Mouse (Mus musculus): ENCODE measurements at regions not wholly inside any gene's neighbourhood (a gene's known extent, or its start where the extent isn't known, plus 50 kb on each side); places are given as distances from the start of the nearest gene placed in this dataset.
"Not testable (repeated sequence)": the region's sequence is repeated elsewhere in the genome, so short reads cannot be mapped to it uniquely, and the experiment has no call there.

GRCm38 (mm10) chr1:30751138-30751907, 122.4 kb downstream of the Phf3 start:
- no peak for ATAC-seq (replicated peaks in 1 of 2; ENCODE audit: insufficient read depth in 1 of 2, low FRiP score in 2 of 2, low TSS enrichment in 1 of 2, low read depth in 1 of 2, poor library complexity in 2 of 2, severe bottlenecking in 2 of 2)

DNA sequence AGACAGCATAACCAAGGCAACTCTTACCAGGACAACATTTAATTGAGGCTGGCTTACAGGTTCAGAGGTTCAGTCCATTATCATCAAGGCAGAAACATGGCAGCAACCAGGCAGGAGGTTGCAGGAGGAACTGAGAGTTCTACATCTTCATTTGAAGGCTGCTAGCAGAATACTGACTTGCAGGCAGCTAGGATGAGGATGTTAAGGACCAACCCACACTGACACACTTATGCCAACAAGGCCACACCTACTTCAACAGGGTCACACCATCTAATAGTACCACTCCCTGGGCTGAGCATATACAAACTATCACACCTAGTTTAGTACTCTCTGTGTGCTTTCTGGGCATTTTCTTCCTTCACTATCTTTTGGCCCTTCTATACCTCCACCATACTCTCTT, 131.8 kb downstream of the Phf3 start:
- ATAC-seq (replicated peaks in 1 of 2; ENCODE audit: insufficient read depth in 1 of 2, low FRiP score in 2 of 2, low TSS enrichment in 1 of 2, low read depth in 1 of 2, poor library complexity in 2 of 2, severe bottlenecking in 2 of 2): no peak

DNA sequence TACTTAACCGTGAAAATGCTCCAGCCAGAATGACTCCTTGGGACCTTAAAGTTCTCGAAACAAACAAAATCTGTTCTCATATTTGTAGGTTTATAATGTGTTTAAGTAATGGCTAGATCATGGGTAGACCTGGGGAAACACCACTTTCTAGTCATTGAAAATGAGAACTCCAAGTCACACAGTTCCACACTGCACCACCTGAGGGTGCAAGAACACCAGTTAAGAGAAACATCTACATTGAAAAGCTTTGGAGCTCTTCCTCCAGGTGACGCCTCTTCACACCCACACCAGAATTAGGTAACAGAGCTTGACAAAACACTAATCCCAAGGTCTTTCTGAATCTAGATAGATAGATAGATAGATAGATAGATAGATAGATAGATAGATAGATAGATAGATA, 132.9 kb downstream of the Phf3 start:
- ATAC-seq (replicated peaks in 1 of 2; ENCODE audit: insufficient read depth in 1 of 2, low FRiP score in 2 of 2, low TSS enrichment in 1 of 2, low read depth in 1 of 2, poor library complexity in 2 of 2, severe bottlenecking in 2 of 2): peak; percentile 36 to 49; a peak in 2 of 4 replicates

DNA sequence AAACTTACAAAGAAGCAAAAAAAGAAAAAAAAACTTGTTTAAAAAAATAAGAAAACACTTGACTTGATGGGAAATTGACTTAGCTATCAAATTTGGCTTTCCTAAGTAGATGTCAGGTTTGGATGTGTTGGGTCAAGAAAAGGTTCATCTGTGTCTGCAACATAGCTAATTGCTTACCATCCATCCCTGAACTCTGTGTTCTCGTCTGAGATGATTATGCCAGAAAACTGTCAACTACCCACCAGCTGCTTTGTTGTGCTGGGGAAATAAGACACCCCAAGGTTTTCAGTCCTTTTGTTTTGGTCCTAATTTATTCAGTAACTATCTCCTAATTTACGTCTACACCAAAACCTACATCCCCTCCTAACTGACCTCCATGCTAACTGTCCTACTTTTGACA, 152.2 kb downstream of the Phf3 start:
- no peak for ATAC-seq (replicated peaks in 1 of 2; ENCODE audit: insufficient read depth in 1 of 2, low FRiP score in 2 of 2, low TSS enrichment in 1 of 2, low read depth in 1 of 2, poor library complexity in 2 of 2, severe bottlenecking in 2 of 2)

- ATAC-seq (replicated peaks in 1 of 2; ENCODE audit: insufficient read depth in 1 of 2, low FRiP score in 2 of 2, low TSS enrichment in 1 of 2, low read depth in 1 of 2, poor library complexity in 2 of 2, severe bottlenecking in 2 of 2): no peak
These were observed 152.9 kb downstream of the Phf3 start for GRCm38 (mm10) chr1:30720829-30721228.

DNA sequence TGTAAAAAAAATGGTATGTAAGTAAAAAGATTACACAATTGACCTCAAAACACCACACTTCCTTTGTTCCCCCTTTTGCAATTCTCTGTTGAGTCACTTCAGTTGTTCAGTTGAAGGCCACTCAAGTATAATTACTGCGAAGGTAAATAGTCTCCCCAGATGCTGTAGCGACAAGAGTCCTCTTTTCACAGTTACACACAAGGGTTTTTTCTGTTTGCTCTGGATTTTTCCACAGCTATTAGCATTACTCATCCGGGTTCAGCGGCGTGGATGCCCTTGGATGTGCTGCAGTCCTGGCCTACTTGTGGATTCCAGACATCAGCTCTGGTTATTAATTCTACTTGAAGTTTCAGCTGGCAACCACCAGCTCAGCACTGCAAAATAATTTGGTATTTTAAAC, 155.1 kb downstream of the Phf3 start:
- no peak; a peak in 2 of 4 replicates for ATAC-seq (replicated peaks in 1 of 2; ENCODE audit: insufficient read depth in 1 of 2, low FRiP score in 2 of 2, low TSS enrichment in 1 of 2, low read depth in 1 of 2, poor library complexity in 2 of 2, severe bottlenecking in 2 of 2)

DNA sequence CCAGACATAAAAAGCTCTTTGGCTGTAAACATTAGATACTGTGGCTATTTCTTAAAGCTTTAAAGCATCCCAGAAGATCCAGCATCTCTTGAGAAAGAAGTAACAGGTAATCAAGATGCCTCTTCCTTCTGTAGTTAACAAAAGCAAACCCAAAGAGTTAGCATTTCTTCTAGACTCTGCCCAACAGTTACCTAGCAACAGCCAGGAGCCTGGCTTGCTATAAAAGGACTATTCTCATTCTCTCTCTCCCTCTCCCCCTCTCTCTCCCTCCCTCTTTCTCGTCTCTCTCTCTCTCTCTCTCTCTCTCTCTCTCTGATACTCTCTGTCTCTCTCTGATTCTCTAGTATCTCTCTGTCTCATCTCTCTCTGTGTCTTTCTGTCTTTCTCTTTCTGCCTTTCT, 157.4 kb downstream of the Phf3 start:
- no peak for ATAC-seq (replicated peaks in 1 of 2; ENCODE audit: insufficient read depth in 1 of 2, low FRiP score in 2 of 2, low TSS enrichment in 1 of 2, low read depth in 1 of 2, poor library complexity in 2 of 2, severe bottlenecking in 2 of 2)

GRCm38 (mm10) chr1:30701116-30701515, 172.6 kb downstream of the Phf3 start:
- no peak for ATAC-seq (replicated peaks in 1 of 2; ENCODE audit: insufficient read depth in 1 of 2, low FRiP score in 2 of 2, low TSS enrichment in 1 of 2, low read depth in 1 of 2, poor library complexity in 2 of 2, severe bottlenecking in 2 of 2)

- peak; percentile 62; a peak in 3 of 4 replicates for ATAC-seq (replicated peaks in 1 of 2; ENCODE audit: insufficient read depth in 1 of 2, low FRiP score in 2 of 2, low TSS enrichment in 1 of 2, low read depth in 1 of 2, poor library complexity in 2 of 2, severe bottlenecking in 2 of 2)
These were observed 173.2 kb downstream of the Phf3 start for GRCm38 (mm10) chr1:30700399-30701081.

DNA sequence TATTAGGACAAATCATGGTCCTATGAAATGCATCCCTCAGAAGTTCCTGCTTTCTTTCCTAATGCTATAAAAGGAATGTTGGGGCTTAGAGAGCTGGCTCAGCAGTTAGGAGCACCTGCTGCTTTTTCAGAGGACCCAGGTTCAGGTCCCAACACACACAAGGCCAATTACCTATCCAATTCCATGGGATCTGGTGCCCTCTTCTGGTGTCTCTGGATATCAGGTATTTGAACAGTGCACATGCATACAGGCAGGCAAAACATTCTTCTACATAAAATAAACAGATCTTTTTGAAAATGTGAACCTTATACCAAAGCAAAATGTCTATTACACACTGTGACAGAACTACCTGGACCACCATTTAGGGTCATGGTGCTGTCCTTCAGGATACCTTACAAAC, 177.4 kb downstream of the Phf3 start:
- no peak for ATAC-seq (replicated peaks in 1 of 2; ENCODE audit: insufficient read depth in 1 of 2, low FRiP score in 2 of 2, low TSS enrichment in 1 of 2, low read depth in 1 of 2, poor library complexity in 2 of 2, severe bottlenecking in 2 of 2)

DNA sequence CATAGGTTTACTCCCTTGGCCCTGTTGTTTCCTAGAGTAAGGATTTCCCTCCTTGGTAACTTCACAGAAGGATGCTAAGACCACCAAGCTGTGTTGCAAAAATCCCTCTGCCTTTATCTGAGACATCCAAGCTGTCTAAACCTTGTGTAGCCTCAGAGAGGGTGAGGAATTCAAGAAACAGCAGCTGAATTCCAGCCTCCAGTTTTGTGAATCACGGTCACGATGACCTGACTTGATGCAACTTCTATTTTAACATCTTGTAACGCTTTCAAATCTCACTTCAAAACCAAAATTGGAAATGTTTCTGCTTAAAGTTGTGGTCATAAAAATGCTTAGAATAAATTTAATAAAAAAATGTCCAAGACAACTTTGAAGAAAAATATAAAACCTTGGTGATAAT, 188.4 kb downstream of the Phf3 start:
- no peak for ATAC-seq (replicated peaks in 1 of 2; ENCODE audit: insufficient read depth in 1 of 2, low FRiP score in 2 of 2, low TSS enrichment in 1 of 2, low read depth in 1 of 2, poor library complexity in 2 of 2, severe bottlenecking in 2 of 2)

GRCm38 (mm10) chr1:30683889-30684288, 189.8 kb downstream of the Phf3 start:
- no peak for ATAC-seq (replicated peaks in 1 of 2; ENCODE audit: insufficient read depth in 1 of 2, low FRiP score in 2 of 2, low TSS enrichment in 1 of 2, low read depth in 1 of 2, poor library complexity in 2 of 2, severe bottlenecking in 2 of 2)

DNA sequence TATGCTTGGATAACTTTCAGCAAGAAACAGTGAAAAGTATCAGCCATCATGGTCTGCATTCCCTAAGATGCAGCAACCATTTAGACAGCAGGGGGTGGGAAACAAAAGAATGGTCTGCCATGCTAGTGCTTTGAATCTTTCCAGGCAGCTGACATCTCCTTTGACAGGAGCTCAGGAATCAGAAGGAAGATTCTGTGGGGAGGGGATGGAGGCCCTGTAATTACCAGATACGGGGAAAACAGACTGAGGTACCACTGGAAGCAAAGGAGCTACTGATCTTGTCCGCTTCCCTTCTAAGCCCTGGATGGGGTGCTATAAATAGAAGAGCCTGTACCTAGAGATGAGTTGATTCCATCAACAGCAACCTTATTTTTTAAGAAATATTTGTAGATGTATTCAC, 233.9 kb downstream of the Phf3 start:
- ATAC-seq (replicated peaks in 1 of 2; ENCODE audit: insufficient read depth in 1 of 2, low FRiP score in 2 of 2, low TSS enrichment in 1 of 2, low read depth in 1 of 2, poor library complexity in 2 of 2, severe bottlenecking in 2 of 2): no peak

GRCm38 (mm10) chr1:30632760-30633159, 241.0 kb downstream of the Phf3 start:
- ATAC-seq (replicated peaks in 1 of 2; ENCODE audit: insufficient read depth in 1 of 2, low FRiP score in 2 of 2, low TSS enrichment in 1 of 2, low read depth in 1 of 2, poor library complexity in 2 of 2, severe bottlenecking in 2 of 2): no peak

- not testable (repeated sequence) for ATAC-seq (replicated peaks in 1 of 2; ENCODE audit: insufficient read depth in 1 of 2, low FRiP score in 2 of 2, low TSS enrichment in 1 of 2, low read depth in 1 of 2, poor library complexity in 2 of 2, severe bottlenecking in 2 of 2)
These were observed 245.9 kb downstream of the Phf3 start for GRCm38 (mm10) chr1:30627796-30628195.

DNA sequence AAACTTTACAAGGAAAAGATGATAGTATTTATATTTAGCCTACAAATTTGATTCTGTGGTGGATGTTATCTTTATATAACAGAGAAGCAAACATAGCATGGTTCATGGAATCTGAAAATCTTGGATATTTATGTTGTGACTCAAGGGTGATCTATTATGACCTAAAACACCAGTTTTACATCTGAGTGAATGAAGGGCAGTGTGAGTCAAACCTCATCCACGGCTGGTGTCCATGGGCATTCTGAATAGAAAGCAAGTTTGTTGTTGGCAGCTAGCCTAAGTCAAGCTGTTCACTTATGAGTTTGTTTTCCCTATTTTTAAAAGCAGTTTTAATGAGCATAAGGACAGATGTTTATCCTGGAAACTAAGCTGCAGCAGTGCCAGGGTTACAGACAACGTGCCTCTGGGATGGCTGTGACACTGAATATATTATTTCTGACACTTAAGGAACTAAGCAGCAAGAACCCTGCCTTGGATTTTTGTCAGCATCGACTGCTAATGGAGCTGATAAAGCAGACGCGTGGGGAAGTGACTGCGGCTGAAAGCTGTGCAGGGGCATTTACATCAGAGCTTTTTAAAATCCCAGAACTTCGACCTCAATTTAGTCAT, 278.5 kb downstream of the Phf3 start:
- no peak for ATAC-seq (replicated peaks in 1 of 2; ENCODE audit: insufficient read depth in 1 of 2, low FRiP score in 2 of 2, low TSS enrichment in 1 of 2, low read depth in 1 of 2, poor library complexity in 2 of 2, severe bottlenecking in 2 of 2)

GRCm38 (mm10) chr1:30594036-30594435, 279.7 kb downstream of the Phf3 start:
- no peak for ATAC-seq (replicated peaks in 1 of 2; ENCODE audit: insufficient read depth in 1 of 2, low FRiP score in 2 of 2, low TSS enrichment in 1 of 2, low read depth in 1 of 2, poor library complexity in 2 of 2, severe bottlenecking in 2 of 2)

- no peak for ATAC-seq (replicated peaks in 1 of 2; ENCODE audit: insufficient read depth in 1 of 2, low FRiP score in 2 of 2, low TSS enrichment in 1 of 2, low read depth in 1 of 2, poor library complexity in 2 of 2, severe bottlenecking in 2 of 2)
These were observed 283.0 kb downstream of the Phf3 start for GRCm38 (mm10) chr1:30590721-30591120.

Measured in hematopoietic stem cell, adult 5-6 weeks (primary cell).